Mouse (Mus musculus) heart, postnatal 4 days (tissue): ENCODE results near the gene Gdf11. TPM values are rescaled to one million over a fixed set of nuclear protein-coding genes. Genes with fewer than 3 reads are reported as not detected.

Source experiments
- DNase-seq: peaks from one replicate; pipeline ENCODE4 v3.0.0; 2021
- total RNA-seq, 2 experiments: library from RNA; stranded (reverse); gene quantifications; 2 replicates each; pipeline ENCODE4 v1.2.3; 2021

The Gdf11 gene
- total RNA-seq: 1 to 10 TPM; 3.8 to 4.1 TPM

- DNase-seq: peak; percentile 67
Observed at GRCm38 (mm10) chr10:128891296-128892094, at the start of gene Gdf11. Gene Gdf11, minus strand, starts transcription at chr10:128891718.

- no peak for DNase-seq
Observed at GRCm38 (mm10) chr10:128940475-128941061, 49.0 kb upstream of the Gdf11 start.

- peak; percentile 30 for DNase-seq
Observed at GRCm38 (mm10) chr10:128938974-128939373, 47.5 kb upstream of the Gdf11 start.

- DNase-seq: peak; percentile 92
Observed at GRCm38 (mm10) chr10:128938457-128938856, 46.9 kb upstream of the Gdf11 start.

- DNase-seq: peak; percentile 51
Observed at GRCm38 (mm10) chr10:128937756-128938390, 46.4 kb upstream of the Gdf11 start.

GRCm38 (mm10) chr10:128935826-128936440 is 44.4 kb upstream of the Gdf11 start:
- DNase-seq: peak; percentile 53

GRCm38 (mm10) chr10:128934997-128935787 is 43.7 kb upstream of the Gdf11 start:
- no peak for DNase-seq

GRCm38 (mm10) chr10:128933976-128934721 is 42.6 kb upstream of the Gdf11 start:
- no peak for DNase-seq

- DNase-seq: peak; percentile 60
Observed at GRCm38 (mm10) chr10:128933574-128933973, 42.1 kb upstream of the Gdf11 start, which contains the start of gene Itga7. Gene Itga7, plus strand, starts transcription at chr10:128933818.

GRCm38 (mm10) chr10:128931441-128931840 is 39.9 kb upstream of the Gdf11 start:
- DNase-seq: peak; percentile 22

GRCm38 (mm10) chr10:128929638-128930378 is 38.3 kb upstream of the Gdf11 start:
- DNase-seq: peak; percentile 49

GRCm38 (mm10) chr10:128928356-128928755 is 36.8 kb upstream of the Gdf11 start:
- DNase-seq: no peak

- no peak for DNase-seq
Observed at GRCm38 (mm10) chr10:128923935-128924334, 32.4 kb upstream of the Gdf11 start, which contains the start of gene Bloc1s1. Gene Bloc1s1, minus strand, starts transcription at chr10:128924035.

GRCm38 (mm10) chr10:128923013-128923691 is 31.6 kb upstream of the Gdf11 start:
- peak; percentile 96 for DNase-seq

- no peak for DNase-seq
Observed at GRCm38 (mm10) chr10:128922822-128923012, 31.2 kb upstream of the Gdf11 start, which contains the start of gene Rdh5. Gene Rdh5, minus strand, starts transcription at chr10:128922888.

- DNase-seq: no peak
Observed at GRCm38 (mm10) chr10:128921883-128922821, 30.6 kb upstream of the Gdf11 start.

GRCm38 (mm10) chr10:128921251-128921650 is 29.7 kb upstream of the Gdf11 start:
- no peak for DNase-seq

- DNase-seq: peak; percentile 50
Observed at GRCm38 (mm10) chr10:128920736-128921161, 29.2 kb upstream of the Gdf11 start.

- no peak for DNase-seq
Observed at GRCm38 (mm10) chr10:128919966-128920365, 28.4 kb upstream of the Gdf11 start.
